Mouse (Mus musculus): ENCODE data around the gene Lag3. TPM values are rescaled to one million over a fixed set of nuclear protein-coding genes. Genes with fewer than 3 reads are reported as not detected.

Gene Lag3
- total RNA-seq, 2 experiments from 2014 or later: 0.51 to 2.7 TPM

- ATAC-seq (replicated peaks; ENCODE audit: low FRiP score, poor library complexity, severe bottlenecking): no peak
Observed at GRCm38 (mm10) chr6:124920318-124921085, 9.0 kb upstream of the Lag3 start.

- ATAC-seq (replicated peaks; ENCODE audit: low FRiP score, poor library complexity, severe bottlenecking): no peak
Observed at GRCm38 (mm10) chr6:124919695-124920317, 8.3 kb upstream of the Lag3 start, which contains the start of gene Ptms. Gene Ptms, minus strand, starts transcription at chr6:124920103.

GRCm38 (mm10) chr6:124918890-124919627 is 7.6 kb upstream of the Lag3 start:
- ATAC-seq (replicated peaks; ENCODE audit: low FRiP score, poor library complexity, severe bottlenecking): no peak

- ATAC-seq (replicated peaks; ENCODE audit: low FRiP score, poor library complexity, severe bottlenecking): no peak
Observed at GRCm38 (mm10) chr6:124918331-124918690, 6.8 kb upstream of the Lag3 start.

GRCm38 (mm10) chr6:124917518-124918330 is 6.2 kb upstream of the Lag3 start:
- ATAC-seq (replicated peaks; ENCODE audit: low FRiP score, poor library complexity, severe bottlenecking): no peak

- ATAC-seq (replicated peaks; ENCODE audit: low FRiP score, poor library complexity, severe bottlenecking): peak; percentile 83
Observed at GRCm38 (mm10) chr6:124916695-124917517, 5.4 kb upstream of the Lag3 start.

- ATAC-seq (replicated peaks; ENCODE audit: low FRiP score, poor library complexity, severe bottlenecking): no peak
Observed at GRCm38 (mm10) chr6:124915942-124916694, 4.6 kb upstream of the Lag3 start.

- ATAC-seq (replicated peaks; ENCODE audit: low FRiP score, poor library complexity, severe bottlenecking): no peak
Observed at GRCm38 (mm10) chr6:124915160-124915941, 3.8 kb upstream of the Lag3 start.

GRCm38 (mm10) chr6:124914511-124914910 is 3.0 kb upstream of the Lag3 start:
- ATAC-seq (replicated peaks; ENCODE audit: low FRiP score, poor library complexity, severe bottlenecking): no peak

GRCm38 (mm10) chr6:124913721-124914285 is 2.3 kb upstream of the Lag3 start:
- no peak for ATAC-seq (replicated peaks; ENCODE audit: low FRiP score, poor library complexity, severe bottlenecking)

GRCm38 (mm10) chr6:124913214-124913613 is 1.7 kb upstream of the Lag3 start:
- ATAC-seq (replicated peaks; ENCODE audit: low FRiP score, poor library complexity, severe bottlenecking): no peak

- ATAC-seq (replicated peaks; ENCODE audit: low FRiP score, poor library complexity, severe bottlenecking): no peak
Observed at GRCm38 (mm10) chr6:124910032-124910431, 1.5 kb downstream of the Lag3 start.

- no peak for ATAC-seq (replicated peaks; ENCODE audit: low FRiP score, poor library complexity, severe bottlenecking)
Observed at GRCm38 (mm10) chr6:124907767-124908166, 3.7 kb downstream of the Lag3 start.

- no peak for ATAC-seq (replicated peaks; ENCODE audit: low FRiP score, poor library complexity, severe bottlenecking)
Observed at GRCm38 (mm10) chr6:124904991-124905860, 6.3 kb downstream of the Lag3 start.

GRCm38 (mm10) chr6:124904161-124904981 is 7.1 kb downstream of the Lag3 start:
- peak; percentile 60 for ATAC-seq (replicated peaks; ENCODE audit: low FRiP score, poor library complexity, severe bottlenecking)
